Mouse (Mus musculus): ENCODE data around the gene Cfap97d2.

Gene Cfap97d2

GRCm38 (mm10) chr8:13753680-13754079 lies 48.0 kb downstream of the Cfap97d2 start:
- DNase-seq = peak; percentile 88 to 96

- DNase-seq = no peak
Measured at GRCm38 (mm10) chr8:13756480-13756879, 50.8 kb downstream of the Cfap97d2 start.

DNA sequence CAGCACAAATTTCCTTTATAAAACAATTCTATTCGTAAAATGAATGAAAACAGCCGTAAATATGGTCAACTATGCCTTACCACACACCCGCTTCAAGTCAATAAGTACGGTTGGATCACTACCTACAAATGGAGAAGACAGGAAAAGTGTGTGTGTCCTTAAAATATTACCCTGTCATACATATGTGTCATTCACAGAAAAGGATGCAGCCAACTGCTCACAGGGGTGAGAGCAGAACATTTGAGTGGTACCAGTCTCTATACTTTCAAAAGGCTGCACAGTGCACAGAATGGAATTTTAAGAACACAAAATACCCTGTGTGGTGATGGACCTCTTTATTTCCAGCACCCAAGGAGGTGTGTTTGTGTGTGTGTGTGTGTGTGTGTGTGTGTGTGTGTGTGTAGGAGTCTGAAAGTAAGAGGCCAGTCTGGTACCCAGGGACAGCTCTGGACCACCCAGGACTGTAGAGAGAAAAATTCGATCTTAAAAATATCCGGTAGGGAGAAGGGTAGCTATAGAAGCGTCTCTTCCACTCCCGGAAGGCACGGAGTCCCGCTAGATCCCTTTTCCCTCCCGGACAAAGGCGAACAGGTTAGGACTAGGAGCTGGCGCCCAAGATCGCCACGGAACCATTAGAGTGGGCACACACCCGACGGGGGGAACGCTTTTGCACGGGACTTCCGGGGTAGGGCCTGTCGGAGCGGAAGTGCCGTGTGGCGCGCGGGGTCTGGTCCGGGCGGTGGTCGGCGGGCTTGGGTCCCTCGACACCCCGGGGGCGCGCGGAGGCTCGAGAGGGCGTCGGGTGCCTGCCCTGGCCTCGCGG lies 51.5 kb downstream of the Cfap97d2 start, which contains the start of gene Cdc16:
Gene Cdc16, plus strand, starts transcription at position 695 of the 823 bp plus-strand sequence.
- DNase-seq = peak; percentile 96 to 97

GRCm38 (mm10) chr8:13757805-13758727 lies 52.4 kb downstream of the Cfap97d2 start:
- peak; percentile 66 to 67 for DNase-seq

GRCm38 (mm10) chr8:13769206-13769605 lies 63.5 kb downstream of the Cfap97d2 start:
- DNase-seq = no peak

GRCm38 (mm10) chr8:13780536-13780935 lies 74.8 kb downstream of the Cfap97d2 start:
- DNase-seq = no peak

DNA sequence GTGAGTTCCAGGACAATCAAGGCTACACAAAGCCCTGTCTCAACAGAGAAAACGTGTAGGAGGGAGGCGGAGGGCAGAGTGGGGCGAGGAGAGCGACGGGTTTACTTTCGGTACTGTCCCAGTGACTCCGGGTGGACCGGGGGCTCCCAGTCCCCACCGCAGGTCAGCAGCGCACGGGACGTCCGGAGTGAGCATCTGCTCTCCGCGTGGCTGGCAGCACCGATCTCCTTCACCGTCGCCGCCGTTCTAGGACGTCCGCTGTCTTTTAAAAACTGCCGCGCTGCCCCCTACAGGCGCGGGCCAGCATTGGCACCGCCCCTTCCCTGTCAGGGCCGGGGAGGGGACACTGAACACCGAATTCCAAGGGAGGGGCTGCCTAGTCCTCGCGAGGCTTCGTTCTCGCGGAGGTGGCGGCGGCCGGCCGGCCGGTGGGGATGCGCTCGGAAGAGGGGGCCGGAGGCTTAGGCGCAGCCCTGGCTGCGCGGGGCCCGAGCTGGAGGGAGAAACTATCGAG lies 79.6 kb downstream of the Cfap97d2 start, which contains the start of gene Upf3a:
Gene Upf3a, plus strand, starts transcription at position 366 of the 514 bp plus-strand sequence.
- peak; percentile 93 for DNase-seq

- DNase-seq = peak; percentile 99 to 100
Measured at GRCm38 (mm10) chr8:13785764-13786299, 80.1 kb downstream of the Cfap97d2 start.

- DNase-seq = no peak
Measured at GRCm38 (mm10) chr8:13789606-13790005, 83.9 kb downstream of the Cfap97d2 start.
